Mouse (Mus musculus) brain, embryonic 14.5 days (tissue): ENCODE measurements around the gene Fgf5.

Source experiments
- CTCF ChIP-seq: fragments of 200-500 bp; IDR thresholded peaks from 2 replicates; pipeline ENCODE4 v1.5.1; 2012; ENCODE audit warnings: inconsistent platforms, mild to moderate bottlenecking, moderate library complexity, borderline replicate concordance; ENCODE audit not compliant: insufficient read depth, insufficient read length; ENCODE audit errors: extremely low read depth
- POLR2A ChIP-seq: fragments of 200-500 bp; IDR thresholded peaks from 2 replicates; pipeline ENCODE4 v1.6.1; 2012; ENCODE audit warnings: mild to moderate bottlenecking, inconsistent platforms, borderline replicate concordance; ENCODE audit not compliant: poor library complexity, insufficient read depth, insufficient read length, severe bottlenecking; ENCODE audit errors: extremely low read depth

- no peak for TF ChIP-seq CTCF
- TF ChIP-seq POLR2A = no peak
Observed at GRCm38 (mm10) chr5:98226710-98227109, 27.3 kb upstream of the Fgf5 start.
